Mouse (Mus musculus) inflammation-experienced regulatory T-cells, adult 6 months (primary cell): ENCODE results near the gene Asb3. TPM values are rescaled to one million over a fixed set of nuclear protein-coding genes. Genes with fewer than 3 reads are reported as not detected.
"Not testable (repeated sequence)": the region's sequence is repeated elsewhere in the genome, so short reads cannot be mapped to it uniquely, and the experiment has no call there.

ENCODE experiments used
- ATAC-seq: one replicate; pipeline ENCODE4 v1.8.0; 2017
- polyA plus RNA-seq, 3 experiments: library from polyadenylated mRNA; unstranded; fragments of 100-300 nt; shearing (Covaris generic); gene quantifications; one replicate each; pipeline ENCODE4 v1.2.1; 2017

The Asb3 gene
- polyA plus RNA-seq, 3 experiments from 2014 or later, result 55.9 to 83.5 (median 68.2) TPM

DNA sequence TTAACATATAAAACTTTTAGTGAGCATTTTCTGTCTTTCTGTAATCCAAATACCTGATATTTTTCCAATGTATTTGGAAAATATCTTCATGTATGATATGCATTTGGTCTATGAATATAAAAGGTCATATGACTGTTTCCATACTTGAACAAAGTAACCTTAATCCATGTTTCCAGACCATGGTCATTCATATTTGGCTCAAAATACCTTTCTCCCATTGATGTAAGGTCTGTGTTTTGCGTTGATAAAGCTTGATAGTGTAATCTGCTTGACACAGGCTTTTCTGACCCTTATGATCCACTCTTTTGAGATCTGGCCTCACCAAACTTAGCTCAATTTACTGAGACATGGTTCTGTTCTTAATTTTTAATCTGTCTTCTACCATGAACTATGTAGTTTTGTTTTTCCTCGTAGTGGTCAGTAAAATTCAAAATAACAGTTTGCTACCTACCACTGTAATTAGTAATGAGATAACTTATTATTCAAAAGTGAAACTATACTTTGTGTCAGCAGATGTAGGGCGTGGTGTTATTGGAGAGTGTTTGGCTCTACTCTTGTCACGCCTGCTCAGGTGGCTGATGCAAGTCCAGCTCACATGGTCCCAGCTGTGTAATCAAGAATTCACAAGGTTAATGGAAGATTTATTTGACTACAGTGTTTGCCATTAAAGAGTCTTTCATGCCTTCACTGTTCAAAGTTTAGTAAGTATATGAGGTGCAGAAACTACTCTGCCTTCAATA is 116.1 kb downstream of the Asb3 start:
- no peak for ATAC-seq

DNA sequence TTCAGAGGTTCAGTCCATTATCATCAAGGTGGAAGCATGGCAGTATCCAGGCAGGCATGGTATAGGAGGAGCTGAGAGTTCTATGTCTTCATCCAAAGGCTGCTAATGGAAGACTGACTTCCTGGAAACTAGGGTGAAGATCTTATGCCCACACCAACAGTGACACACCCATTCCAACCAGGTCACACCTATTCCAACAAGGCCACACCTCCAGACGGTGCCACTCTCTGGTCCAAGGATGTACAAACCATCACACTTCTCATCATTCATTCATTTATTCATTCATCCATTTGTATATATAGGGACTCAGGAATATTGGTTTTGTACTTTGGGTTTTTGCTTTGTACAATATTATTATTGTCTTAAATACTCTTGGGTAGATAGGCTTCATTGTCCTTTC is 124.5 kb downstream of the Asb3 start:
- not testable (repeated sequence) for ATAC-seq

DNA sequence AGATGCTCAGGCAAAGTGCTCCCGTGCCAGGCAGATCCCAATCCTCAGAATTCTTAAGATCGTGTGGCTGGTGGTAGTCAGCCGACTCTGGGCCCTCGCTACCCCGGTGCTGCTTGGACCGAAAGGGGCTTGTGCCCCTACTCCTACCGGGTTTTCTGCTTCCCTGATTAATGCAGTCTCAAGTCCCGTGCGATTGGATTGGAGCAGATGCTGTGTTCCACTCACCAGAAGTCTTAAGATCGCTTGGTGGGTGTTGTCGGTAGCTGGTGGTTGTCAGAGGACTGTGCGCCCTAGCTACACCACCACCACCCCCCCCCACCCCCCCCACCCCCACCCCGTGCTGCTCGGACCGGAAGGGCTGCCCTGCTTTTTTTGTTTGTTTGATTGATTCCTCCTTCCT is 132.2 kb downstream of the Asb3 start:
- ATAC-seq, result not testable (repeated sequence)

DNA sequence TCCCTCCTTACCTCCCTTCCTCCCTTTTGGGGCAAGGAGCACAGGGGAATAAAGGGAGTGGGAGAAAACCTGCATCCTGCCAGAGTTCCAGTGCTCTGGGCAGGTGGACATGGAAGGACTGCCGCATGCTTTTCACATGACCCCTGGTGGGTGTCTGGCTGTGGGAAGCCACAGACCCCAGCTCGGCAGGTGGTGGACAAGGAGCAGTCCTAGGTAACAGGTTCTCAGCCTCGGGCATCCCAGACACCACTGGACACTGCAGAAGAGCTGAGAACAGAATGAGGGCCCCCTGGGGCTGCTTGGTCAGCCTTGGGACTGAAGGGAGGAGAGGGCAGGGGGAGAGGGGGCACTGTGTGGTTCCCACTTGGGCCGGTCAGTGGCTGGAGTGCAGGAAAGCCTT is 149.7 kb downstream of the Asb3 start:
- no peak for ATAC-seq

DNA sequence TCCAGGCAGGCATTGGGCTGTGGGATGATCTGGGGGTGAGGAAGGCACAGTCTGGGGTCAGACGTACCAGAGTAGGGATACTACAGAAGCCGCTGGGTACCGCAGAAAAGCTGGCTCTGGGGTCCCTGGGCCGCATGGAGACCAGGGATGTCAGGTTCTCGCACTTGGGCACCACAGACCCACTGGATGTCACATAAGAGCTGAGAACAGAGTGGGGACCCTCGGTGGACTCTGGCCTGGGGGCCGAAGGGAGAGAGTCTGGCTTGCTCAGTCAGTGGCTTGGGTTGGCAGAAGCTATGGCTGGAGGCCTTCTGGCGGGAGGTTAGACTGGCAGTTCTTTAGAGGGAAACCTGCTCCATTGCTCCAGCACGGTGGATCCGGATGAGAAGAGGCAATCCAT is 204.8 kb downstream of the Asb3 start:
- ATAC-seq, result no peak

DNA sequence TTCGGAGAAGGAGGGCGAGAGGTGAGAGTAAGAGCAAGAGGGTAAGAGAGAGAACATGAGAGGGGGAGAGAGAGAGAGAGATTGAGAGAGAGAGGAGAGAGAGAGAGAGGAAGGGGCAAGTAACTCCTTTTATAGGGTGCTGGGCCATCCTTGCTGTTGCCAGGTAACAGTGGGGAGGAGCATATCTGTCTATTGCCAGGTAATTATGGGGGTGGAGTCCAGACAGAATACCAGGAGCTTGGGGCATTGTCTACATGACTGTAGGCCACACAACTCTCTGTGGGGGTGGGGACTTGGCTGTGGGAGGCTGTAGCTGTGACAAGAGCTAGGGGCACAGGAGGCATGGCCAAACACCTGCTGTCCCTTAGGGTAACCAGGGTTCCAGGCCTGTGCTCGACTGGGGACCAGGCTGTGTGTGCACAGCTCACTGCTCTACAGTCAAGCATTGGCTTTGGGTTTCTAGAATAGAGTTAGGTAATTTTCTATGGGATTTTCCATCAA is 205.3 kb downstream of the Asb3 start:
- no peak for ATAC-seq

DNA sequence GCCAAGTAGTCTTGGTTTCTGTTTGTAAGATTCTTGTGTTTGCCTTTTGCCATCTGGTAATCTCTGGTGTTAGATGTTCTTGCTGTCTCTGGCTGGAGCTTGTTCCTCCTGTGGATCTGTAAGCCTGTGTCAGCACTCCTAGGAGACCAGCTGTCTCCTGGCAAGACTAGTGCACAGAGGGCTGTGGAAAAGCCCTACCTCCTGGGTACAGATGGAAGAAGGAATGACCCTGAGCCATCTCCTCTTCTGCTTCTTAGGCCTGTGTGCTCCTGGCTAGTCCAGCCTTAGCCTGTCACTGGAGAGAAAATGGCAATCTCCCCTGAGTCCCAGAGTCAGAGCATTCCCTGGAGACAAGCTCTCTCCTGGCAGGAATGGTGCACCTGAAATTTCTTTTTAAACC is 214.3 kb downstream of the Asb3 start:
- ATAC-seq, result not testable (repeated sequence)

DNA sequence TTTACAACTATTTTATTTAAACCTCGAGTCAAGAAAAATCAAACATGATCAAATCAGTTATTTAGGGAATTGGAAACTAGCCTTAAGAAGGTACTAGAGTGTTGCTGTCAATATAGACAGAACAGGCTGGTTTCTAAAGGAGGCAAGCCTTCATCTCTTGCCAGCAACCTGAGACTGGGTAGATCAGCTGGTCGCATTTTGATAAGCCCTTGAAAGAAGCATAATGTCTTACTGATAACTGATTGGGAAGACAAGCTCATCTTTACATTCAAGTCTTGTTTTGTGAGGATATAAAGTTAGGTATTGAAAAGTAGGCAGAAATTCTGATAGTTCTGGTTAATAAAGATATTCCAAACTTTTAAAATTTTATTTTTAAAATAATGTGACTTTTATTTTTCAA is 217.0 kb downstream of the Asb3 start:
- ATAC-seq, result no peak

DNA sequence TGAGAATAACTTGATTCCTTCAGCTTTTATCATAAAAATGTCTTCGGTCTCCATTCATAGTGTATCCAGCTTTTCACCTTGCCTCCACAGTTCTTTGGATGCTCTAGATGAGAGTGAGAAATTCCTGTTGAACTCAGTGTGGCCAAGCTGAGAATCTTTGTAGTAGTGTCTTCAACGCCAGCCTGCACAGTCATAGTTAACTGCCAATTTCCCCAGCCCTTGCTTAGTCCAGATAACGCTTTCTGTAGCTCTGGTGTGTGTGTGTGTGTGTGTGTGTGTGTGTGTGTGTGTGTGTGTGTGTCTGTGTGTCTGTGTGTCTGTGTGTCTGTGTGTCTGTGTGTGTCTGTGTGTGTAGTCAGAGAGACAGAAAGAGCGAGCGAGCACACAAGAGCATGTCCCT is 220.1 kb downstream of the Asb3 start:
- no peak for ATAC-seq

DNA sequence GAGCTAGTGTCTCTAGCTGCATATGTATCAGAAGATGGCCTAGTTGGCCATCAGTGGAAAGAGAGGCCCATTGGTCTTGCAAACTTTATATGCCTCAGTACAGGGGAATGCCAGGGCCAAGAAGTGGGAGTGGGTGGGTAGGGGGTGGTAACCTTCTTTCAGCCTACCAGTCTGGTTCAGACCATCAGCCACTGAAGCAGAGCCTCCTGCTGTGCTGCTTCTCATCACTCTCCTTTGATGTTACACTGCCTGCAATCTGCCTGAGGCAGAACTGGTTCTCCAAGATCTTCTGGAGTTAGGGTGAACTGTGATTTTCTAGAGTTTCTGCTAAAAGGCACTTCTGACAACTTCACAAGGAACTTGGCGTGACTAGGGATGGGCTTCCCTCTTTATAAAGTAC is 241.7 kb downstream of the Asb3 start:
- ATAC-seq, result not testable (repeated sequence)

DNA sequence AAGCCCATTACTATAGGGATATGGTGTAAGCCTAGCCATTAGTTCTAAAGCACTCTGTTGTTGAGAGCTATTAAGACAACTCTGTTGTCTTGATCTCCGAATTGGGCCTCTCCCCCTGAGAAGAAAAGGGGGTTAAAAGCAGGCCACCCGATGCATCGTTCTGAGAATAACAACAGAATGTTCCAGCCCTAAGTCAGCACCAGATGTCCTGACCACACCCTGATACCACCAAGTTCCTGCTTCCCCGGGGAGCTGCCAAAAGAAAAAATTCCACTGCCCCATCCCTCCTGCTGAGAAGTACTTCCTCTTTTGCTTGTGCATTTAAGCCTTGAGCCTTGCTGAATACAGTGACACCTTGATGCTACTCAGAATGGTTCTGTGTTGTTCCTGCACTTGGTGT is 248.5 kb downstream of the Asb3 start:
- not testable (repeated sequence) for ATAC-seq

DNA sequence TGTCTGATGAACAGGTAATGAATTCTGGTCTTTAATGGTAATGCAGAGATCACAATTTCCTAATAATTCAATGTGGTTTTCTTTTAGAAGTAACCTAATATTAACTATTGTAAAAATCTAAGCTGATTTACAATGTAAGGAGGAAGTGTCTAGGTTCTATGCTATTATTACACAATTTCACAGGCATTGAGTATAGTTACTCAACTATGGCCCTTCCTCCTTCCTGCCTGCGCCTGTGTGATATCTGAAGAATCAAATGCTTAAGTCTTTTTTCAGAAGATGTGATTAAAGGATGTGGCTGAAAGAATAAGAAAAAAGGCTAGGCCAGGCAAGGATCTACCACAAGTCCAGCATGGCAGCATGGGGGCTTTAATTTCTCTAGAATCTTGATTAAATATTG is 249.6 kb downstream of the Asb3 start:
- ATAC-seq, result not testable (repeated sequence)

DNA sequence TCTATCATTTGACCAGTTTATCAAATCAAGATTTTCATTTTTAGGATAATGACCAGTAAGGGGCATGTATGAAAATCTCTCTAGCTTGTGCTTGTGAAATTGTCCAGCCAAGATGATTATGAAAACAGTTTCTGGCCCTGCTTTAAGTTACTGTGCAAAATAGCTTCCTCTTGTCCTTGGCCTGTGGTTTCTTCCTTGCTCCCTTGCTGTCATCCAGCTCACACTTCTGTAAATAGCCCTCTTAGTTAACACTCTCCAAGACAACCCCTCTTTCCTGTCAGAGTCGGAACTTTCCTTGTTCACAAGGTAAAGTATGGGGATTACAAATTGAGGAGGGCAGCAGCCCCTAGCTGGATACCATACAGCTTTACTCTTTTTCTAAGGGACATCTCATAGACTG is 253.2 kb downstream of the Asb3 start:
- ATAC-seq, result not testable (repeated sequence)

Other genes starting within 250 kb of the Asb3 start
- 1 to 10 TPM; 1.3 to 4.0 (median 1.5) TPM for gene Acyp2, start 235.8 kb upstream of the Asb3 start, polyA plus RNA-seq
- 10 to 100 TPM; 22.2 to 29.8 (median 27.3) TPM for gene Psme4, start 113.7 kb upstream of the Asb3 start, polyA plus RNA-seq
- gene Gpr75, start 58 bp upstream of the Asb3 start, polyA plus RNA-seq, result not detected
- gene Erlec1, start 68.9 kb downstream of the Asb3 start, polyA plus RNA-seq, result 10 to 100 TPM; 11.2 to 18.2 (median 16.0) TPM
- 10 to 100 TPM; 10.1 to 18.6 (median 12.5) TPM for gene Chac2, start 100.9 kb downstream of the Asb3 start, polyA plus RNA-seq